Mouse (Mus musculus) gastrocnemius, adult 2 months (tissue): ENCODE results near the gene Asap2. TPM values are rescaled to one million over a fixed set of nuclear protein-coding genes. Genes with fewer than 3 reads are reported as not detected.
A peak's percentile ranks its signal among the peaks of the same experiment; 100 is the strongest.

Experiments used
- DNase-seq: peaks from one replicate; pipeline ENCODE4 v3.0.0; 2022
- H3K27ac ChIP-seq: fragments of 200-600 bp; 2 replicates; pipeline ENCODE4 v1.8.1; 2022; ENCODE audit warnings: mild to moderate bottlenecking
- H3K4me3 ChIP-seq: fragments of 200-600 bp; 2 replicates; pipeline ENCODE4 v1.8.1; 2022; ENCODE audit warnings: mild to moderate bottlenecking, moderate library complexity
- CTCF ChIP-seq: fragments of 200-600 bp; IDR thresholded peaks from 2 replicates; pipeline ENCODE4 v1.8.1; 2022; ENCODE audit warnings: antibody characterized with exemption, mild to moderate bottlenecking, moderate library complexity
- intact Hi-C: fragments of 180-260 bp; cut with DNase I; formaldehyde crosslinking; loops from one replicate; pipeline ENCODE4 v1.15.1; 2025
- total RNA-seq, 2 experiments: library from RNA; stranded (reverse); gene quantifications; 2 replicates each; pipeline ENCODE4 v1.2.3; 2021

Gene Asap2
- total RNA-seq, 2 experiments from 2014 or later: 3.0 to 6.4 TPM

- H3K4me3 ChIP-seq: no peak overlapping the region
- intact Hi-C loops: no loop called here
- no peak for TF ChIP-seq CTCF
- peak overlapping the region; percentile 65 for H3K27ac ChIP-seq
- DNase-seq: no peak
These were observed 173.4 kb downstream of the Asap2 start for GRCm38 (mm10) chr12:21163706-21164105.

- TF ChIP-seq CTCF: no peak
- Histone ChIP-seq H3K4me3 (no peak overlapping the region), H3K27ac (peak overlapping the region; percentile 65)
- intact Hi-C loops: no loop called here
- DNase-seq: no peak
These were observed 174.0 kb downstream of the Asap2 start for GRCm38 (mm10) chr12:21164251-21164650.

GRCm38 (mm10) chr12:21165157-21165556 lies 174.9 kb downstream of the Asap2 start:
- intact Hi-C loops: no loop called here
- no peak for TF ChIP-seq CTCF
- Histone ChIP-seq H3K4me3 (no peak overlapping the region), H3K27ac (peak overlapping the region; percentile 65)
- no peak for DNase-seq

GRCm38 (mm10) chr12:21165891-21166342 lies 175.7 kb downstream of the Asap2 start:
- no peak for TF ChIP-seq CTCF
- intact Hi-C loops: no loop called here
- Histone ChIP-seq H3K27ac (peak overlapping the region; percentile 65), H3K4me3 (no peak overlapping the region)
- DNase-seq: no peak

- no peak for TF ChIP-seq CTCF
These were observed 176.8 kb downstream of the Asap2 start for GRCm38 (mm10) chr12:21166884-21167575.

GRCm38 (mm10) chr12:21167741-21168140 lies 177.5 kb downstream of the Asap2 start:
- intact Hi-C loops: no loop called here
- H3K27ac ChIP-seq: peak overlapping the region; percentile 65
- DNase-seq: no peak
- no peak for TF ChIP-seq CTCF
- no peak overlapping the region for H3K4me3 ChIP-seq

More at GRCm38 (mm10) chr12:21166884-21167575, 176.8 kb downstream of the Asap2 start:
- intact Hi-C loops: no loop called here
- no peak for DNase-seq
- no peak overlapping the region for H3K4me3 ChIP-seq
- H3K27ac ChIP-seq: peak overlapping the region; percentile 65

- no peak for DNase-seq
- H3K4me3 ChIP-seq: no peak overlapping the region
- no peak for TF ChIP-seq CTCF
- intact Hi-C loops: no loop called here
- peak overlapping the region; percentile 65 for H3K27ac ChIP-seq
These were observed 177.9 kb downstream of the Asap2 start for GRCm38 (mm10) chr12:21168149-21168548.

GRCm38 (mm10) chr12:21171776-21172490 lies 181.7 kb downstream of the Asap2 start:
- Histone ChIP-seq H3K4me3 (no peak overlapping the region), H3K27ac (peak overlapping the region; percentile 66)
- intact Hi-C loops: no loop called here

GRCm38 (mm10) chr12:21173847-21174412 lies 183.7 kb downstream of the Asap2 start:
- Histone ChIP-seq H3K4me3 (no peak overlapping the region), H3K27ac (no peak overlapping the region)
- intact Hi-C loops: no loop called here
- DNase-seq: no peak
- TF ChIP-seq CTCF: no peak

More at GRCm38 (mm10) chr12:21171776-21172490, 181.7 kb downstream of the Asap2 start:
- no peak for TF ChIP-seq CTCF
- DNase-seq: peak; percentile 56

GRCm38 (mm10) chr12:21176399-21176798 lies 186.1 kb downstream of the Asap2 start:
- DNase-seq: no peak
- intact Hi-C loops: no loop called here
- no peak overlapping the region for H3K27ac ChIP-seq
- no peak overlapping the region for H3K4me3 ChIP-seq
- TF ChIP-seq CTCF: no peak

GRCm38 (mm10) chr12:21177123-21177698 lies 187.0 kb downstream of the Asap2 start:
- TF ChIP-seq CTCF: no peak
- no peak for DNase-seq
- H3K27ac ChIP-seq: no peak overlapping the region
- no peak overlapping the region for H3K4me3 ChIP-seq
- intact Hi-C loops: no loop called here

- Histone ChIP-seq H3K27ac (peak overlapping the region; percentile 40; the same call in 1 of the 2 replicates), H3K4me3 (no peak overlapping the region)
- TF ChIP-seq CTCF: no peak
- intact Hi-C loops: no loop called here
- no peak for DNase-seq
These were observed 189.8 kb downstream of the Asap2 start for GRCm38 (mm10) chr12:21180091-21180490.

GRCm38 (mm10) chr12:21182786-21183185 lies 192.5 kb downstream of the Asap2 start:
- Histone ChIP-seq H3K4me3 (no peak overlapping the region), H3K27ac (peak overlapping the region; percentile 56)
- no peak for TF ChIP-seq CTCF
- intact Hi-C loops: no loop called here
- DNase-seq: no peak
